Mouse (Mus musculus): ENCODE data around the gene Ormdl1. TPM values are rescaled to one million over a fixed set of nuclear protein-coding genes. Genes with fewer than 3 reads are reported as not detected.

The Ormdl1 gene
- total RNA-seq, 1 experiment from 2014 or later: 49.4 TPM

DNA sequence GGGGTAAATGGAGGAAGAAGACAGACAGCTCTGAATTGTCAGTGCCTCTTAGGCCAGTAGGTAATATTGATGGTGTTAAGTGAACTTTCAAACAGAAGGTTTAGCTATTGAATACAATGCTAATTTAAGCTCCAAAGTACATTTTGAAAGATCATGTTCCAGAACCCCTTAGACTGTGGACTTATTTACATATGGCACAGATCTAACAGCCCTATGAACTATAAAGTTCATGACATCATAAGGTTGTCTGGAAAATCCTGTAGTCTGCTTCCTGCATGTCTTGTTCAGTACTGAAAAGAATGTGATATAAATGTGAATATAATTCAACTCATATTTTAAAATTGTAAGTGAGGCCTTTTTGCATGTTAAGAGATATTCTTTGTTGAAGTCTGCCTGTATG, 62.1 kb downstream of the Ormdl1 start:
- no peak for ATAC-seq (replicated peaks; ENCODE audit: insufficient number of reproducible peaks, low FRiP score, low TSS enrichment, poor library complexity, severe bottlenecking)

Other genes with a start within 250 kb of the Ormdl1 start
- not detected in 3 replicates for gene Mstn, start 235.5 kb upstream of the Ormdl1 start, total RNA-seq (2017)
- gene 1700019A02Rik, start 109.5 kb upstream of the Ormdl1 start, total RNA-seq (2017): 2.8 TPM in 1 of 3 replicates, not detected in the others
- gene Pms1, start 77 bp upstream of the Ormdl1 start, total RNA-seq (2017): 4.2 to 19.1 TPM (median 9.0 TPM) in 3 replicates
- 6.4 TPM in 1 of 3 replicates, not detected in the others for gene Gm28778, start within 50 bp of the Ormdl1 start, total RNA-seq (2017)
- gene Osgepl1, start 16.5 kb downstream of the Ormdl1 start, total RNA-seq (2017): 3.8 to 9.8 TPM (median 4.4 TPM) in 3 replicates
- 95.7 to 394 TPM (median 171 TPM) in 3 replicates for gene Asdurf, start 55.5 kb downstream of the Ormdl1 start, total RNA-seq (2017)
- not detected in 3 replicates for gene Gm28551, start 55.6 kb downstream of the Ormdl1 start, total RNA-seq (2017)
- 65.7 to 81.0 TPM (median 73.5 TPM) in 3 replicates for gene Asnsd1, start 55.7 kb downstream of the Ormdl1 start, total RNA-seq (2017)